Mouse (Mus musculus) liver, adult 2 months (tissue): Measurements from ENCODE around the gene Mettl25. TPM values are rescaled to one million over a fixed set of nuclear protein-coding genes. Genes with fewer than 3 reads are reported as not detected.
A peak's percentile ranks its signal among the peaks of the same experiment; 100 is the strongest.

Experiments used
- DNase-seq: peaks from one replicate; pipeline ENCODE4 v3.0.0-alpha.2; 2011; ENCODE audit warnings: low read depth, low spot score; ENCODE audit errors: extremely low read depth
- H3K27ac ChIP-seq: fragments of 200-500 bp; replicated peaks from 2 replicates; pipeline ENCODE4 v1.5.1; 2012; ENCODE audit warnings: low read depth, mild to moderate bottlenecking, control low read depth, inconsistent platforms, low read length; ENCODE audit not compliant: insufficient read depth
- H3K27me3 ChIP-seq: fragments of 200-500 bp; 2 replicates; pipeline ENCODE4 v1.6.1; 2012; ENCODE audit warnings: mild to moderate bottlenecking, moderate library complexity, low read length, inconsistent platforms; ENCODE audit not compliant: control insufficient read depth, insufficient read depth
- H3K36me3 ChIP-seq: fragments of 200-500 bp; 2 replicates; pipeline ENCODE4 v1.6.1; 2012; ENCODE audit warnings: low read length, inconsistent platforms; ENCODE audit not compliant: control insufficient read depth, insufficient read depth
- H3K4me1 ChIP-seq: fragments of 200-500 bp; 2 replicates; pipeline ENCODE4 v1.6.1; 2011; ENCODE audit warnings: low read length; ENCODE audit not compliant: control insufficient read depth, insufficient read depth
- H3K4me3 ChIP-seq: fragments of 200-500 bp; 2 replicates; pipeline ENCODE4 v1.5.1; 2011; ENCODE audit warnings: low read depth, mild to moderate bottlenecking, control low read depth, low read length, moderate library complexity; ENCODE audit not compliant: insufficient read depth
- H3K79me2 ChIP-seq: fragments of 200-500 bp; 2 replicates; pipeline ENCODE4 v1.6.1; 2012; ENCODE audit warnings: inconsistent platforms, mild to moderate bottlenecking, low read length, moderate library complexity; ENCODE audit not compliant: control insufficient read depth, insufficient read depth
- H3K9ac ChIP-seq: fragments of 200-500 bp; 2 replicates; pipeline ENCODE4 v1.6.1; 2012; ENCODE audit warnings: low read depth, mild to moderate bottlenecking, control low read depth, inconsistent platforms, low read length
- CTCF ChIP-seq: fragments of 200-500 bp; IDR thresholded peaks from 2 replicates; pipeline ENCODE4 v1.5.1; 2011; ENCODE audit warnings: low read depth, low read length, control low read depth
- POLR2A ChIP-seq: fragments of 200-500 bp; IDR thresholded peaks from 2 replicates; pipeline ENCODE4 v1.6.1; 2011; ENCODE audit warnings: low read length, control low read depth; ENCODE audit not compliant: insufficient read depth; ENCODE audit errors: extremely low read depth
- WGBS: fragments of 180-500 bp; shearing (Covaris S2); methylation state at CpG from one replicate; pipeline ENCODE4 v1.1.7; 2018; 5-methylcytosine and 5-hydroxymethylcytosine counted together
- polyA plus RNA-seq: library from polyadenylated mRNA; depleted of rRNA; stranded (reverse); fragments of >200 nt; gene quantifications from 2 replicates; pipeline ENCODE4 v1.2.3, GENCODE M21; 2012
- total RNA-seq: library from RNA; depleted of rRNA; stranded (reverse); fragments of >200 nt; gene quantifications from 2 replicates; pipeline ENCODE4 v1.2.3, GENCODE M21; 2014

The Mettl25 gene
- total and polyA plus RNA-seq, 2 experiments, result 1.2 to 4.9 TPM

- no peak for DNase-seq
Measured at GRCm38 (mm10) chr10:105797250-105797924, 43.8 kb downstream of the Mettl25 start.

GRCm38 (mm10) chr10:105793776-105794552 is 47.2 kb downstream of the Mettl25 start:
- peaks cover 3% of the 10 kb centered on the region; the same call in 1 of the 2 replicates for H3K36me3 ChIP-seq
- no peaks in the 10 kb centered on the region for H3K4me1 ChIP-seq
- WGBS, result 86% methylated on average over 15 of the region's 15 CpGs
- H3K9ac ChIP-seq, result no peak overlapping the region
- DNase-seq, result no peak
- H3K27ac ChIP-seq, result no peak overlapping the region
- no peak for TF ChIP-seq CTCF
- TF ChIP-seq POLR2A, result no peak
- H3K4me3 ChIP-seq, result no peak overlapping the region
- no peaks in the 10 kb centered on the region for H3K27me3 ChIP-seq
- H3K79me2 ChIP-seq, result no peaks in the 10 kb centered on the region

More at GRCm38 (mm10) chr10:105797250-105797924, 43.8 kb downstream of the Mettl25 start:
- TF ChIP-seq CTCF, result no peak
- TF ChIP-seq POLR2A, result no peak
- no peak overlapping the region for H3K4me3 ChIP-seq
- H3K79me2 ChIP-seq, result no peaks in the 10 kb centered on the region
- no peak overlapping the region for H3K9ac ChIP-seq
- H3K27me3 ChIP-seq, result no peaks in the 10 kb centered on the region
- WGBS, result 84% methylated on average over 8 of the region's 8 CpGs
- no peak overlapping the region for H3K27ac ChIP-seq
- H3K4me1 ChIP-seq, result no peaks in the 10 kb centered on the region
- peaks cover 3% of the 10 kb centered on the region; the same call in 1 of the 2 replicates for H3K36me3 ChIP-seq

GRCm38 (mm10) chr10:105788744-105789486 is 52.3 kb downstream of the Mettl25 start:
- Histone ChIP-seq H3K4me1 (no peaks in the 10 kb centered on the region), H3K27ac (no peak overlapping the region), H3K27me3 (no peaks in the 10 kb centered on the region), H3K36me3 (peaks cover 2% of the 10 kb centered on the region; the same call in 1 of the 2 replicates), H3K79me2 (no peaks in the 10 kb centered on the region), H3K9ac (no peak overlapping the region), H3K4me3 (no peak overlapping the region)
- WGBS, result 94% methylated on average over 17 of the region's 17 CpGs
- no peak for DNase-seq
- TF ChIP-seq CTCF (no peak), POLR2A (no peak)

- H3K27me3 ChIP-seq, result no peaks in the 10 kb centered on the region
- no peak for DNase-seq
- 87% methylated on average over 8 of the region's 8 CpGs for WGBS
Measured at GRCm38 (mm10) chr10:105783766-105784165, 57.4 kb downstream of the Mettl25 start.

GRCm38 (mm10) chr10:105774382-105774781 is 66.8 kb downstream of the Mettl25 start:
- peak; percentile 89 for DNase-seq
- H3K36me3 ChIP-seq, result no peaks in the 10 kb centered on the region
- H3K27ac ChIP-seq, result no peak overlapping the region
- H3K9ac ChIP-seq, result no peak overlapping the region
- no peaks in the 10 kb centered on the region for H3K79me2 ChIP-seq
- no peak overlapping the region for H3K4me3 ChIP-seq
- no peaks in the 10 kb centered on the region for H3K27me3 ChIP-seq
- 8% methylated on average over 6 of the region's 6 CpGs for WGBS
- TF ChIP-seq CTCF (peak; percentile 76), POLR2A (no peak)
- no peaks in the 10 kb centered on the region for H3K4me1 ChIP-seq

More at GRCm38 (mm10) chr10:105783766-105784165, 57.4 kb downstream of the Mettl25 start:
- Histone ChIP-seq H3K79me2 (no peaks in the 10 kb centered on the region), H3K36me3 (no peaks in the 10 kb centered on the region; the same call in 1 of the 2 replicates), H3K27ac (no peak overlapping the region), H3K4me3 (no peak overlapping the region), H3K4me1 (no peaks in the 10 kb centered on the region), H3K9ac (no peak overlapping the region)
- TF ChIP-seq CTCF (no peak), POLR2A (no peak)
